Mouse (Mus musculus): ENCODE measurements at regions not wholly inside any gene's neighbourhood (a gene's known extent, or its start where the extent isn't known, plus 50 kb on each side); places are given as distances from the start of the nearest gene placed in this dataset.

GRCm38 (mm10) chr11:89145281-89145945, 71.8 kb downstream of the Gm525 start:
- DNase-seq: no peak

- DNase-seq: no peak
These were observed 69.0 kb downstream of the Gm525 start for GRCm38 (mm10) chr11:89142527-89143154.
